Mouse (Mus musculus): ENCODE measurements around the gene Cd300lg.

DNA sequence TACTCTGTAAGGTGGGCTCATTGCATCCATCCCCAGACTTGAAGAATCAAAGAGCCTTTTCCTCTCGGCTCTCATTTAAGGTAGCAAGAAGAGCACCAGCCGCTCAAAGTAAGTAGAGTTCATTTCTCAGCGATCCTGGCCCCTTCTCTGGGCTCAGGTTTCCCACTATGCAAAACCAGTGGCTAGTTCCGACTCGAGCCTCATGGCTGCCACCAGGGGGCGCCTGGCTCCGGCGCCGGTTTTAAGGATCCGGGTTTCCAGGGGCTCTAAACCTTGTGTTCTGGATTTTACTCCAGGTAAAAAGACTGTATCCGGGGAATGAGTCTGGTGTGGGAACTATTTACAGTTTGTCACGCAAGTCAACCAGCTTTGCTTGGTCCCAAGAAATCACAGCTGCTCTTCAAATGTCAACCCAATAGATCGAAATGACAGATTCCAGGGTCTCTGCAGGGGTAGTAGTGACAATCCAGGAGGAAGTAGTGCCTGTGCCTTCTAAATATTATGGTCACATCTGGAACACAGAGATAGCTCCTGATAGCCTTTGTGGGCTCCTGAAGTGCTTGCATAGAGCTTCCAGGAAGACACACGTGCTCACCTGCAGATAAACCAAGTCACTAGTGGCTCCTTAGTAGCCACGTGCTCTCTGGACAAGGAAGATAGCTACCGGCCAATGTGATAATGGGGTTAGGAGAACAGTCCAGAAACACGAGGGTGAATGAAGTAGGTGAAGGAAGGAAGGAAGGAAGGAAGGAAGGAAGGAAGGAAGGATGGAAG is 61.4 kb downstream of the Cd300lg start:
- no peak for TF ChIP-seq MAX (IDR thresholded peaks at IDR 0.05)
- TF ChIP-seq CTCF (IDR thresholded peaks at IDR 0.05; ENCODE audit: control insufficient read depth, insufficient read depth, insufficient read length), result peak; percentile 53

Measured in C2C12 (cell line).